Mouse (Mus musculus) T-helper 17 cell (primary cell): ENCODE measurements around the gene Ybx1.
"Not testable (repeated sequence)": the region's sequence is repeated elsewhere in the genome, so short reads cannot be mapped to it uniquely, and the experiment has no call there.

Experiments
- in situ Hi-C, 2 experiments: fragments of 300-600 bp; cut with MboI, MseI; formaldehyde crosslinking; loops; 1 replicate in 1 of 2; 2 replicates in 1 of 2; pipeline ENCODE4 v1.15.1; 2025; ENCODE audit warnings: high pct_unique_total_duplicates in 2 of 2

The Ybx1 gene

DNA sequence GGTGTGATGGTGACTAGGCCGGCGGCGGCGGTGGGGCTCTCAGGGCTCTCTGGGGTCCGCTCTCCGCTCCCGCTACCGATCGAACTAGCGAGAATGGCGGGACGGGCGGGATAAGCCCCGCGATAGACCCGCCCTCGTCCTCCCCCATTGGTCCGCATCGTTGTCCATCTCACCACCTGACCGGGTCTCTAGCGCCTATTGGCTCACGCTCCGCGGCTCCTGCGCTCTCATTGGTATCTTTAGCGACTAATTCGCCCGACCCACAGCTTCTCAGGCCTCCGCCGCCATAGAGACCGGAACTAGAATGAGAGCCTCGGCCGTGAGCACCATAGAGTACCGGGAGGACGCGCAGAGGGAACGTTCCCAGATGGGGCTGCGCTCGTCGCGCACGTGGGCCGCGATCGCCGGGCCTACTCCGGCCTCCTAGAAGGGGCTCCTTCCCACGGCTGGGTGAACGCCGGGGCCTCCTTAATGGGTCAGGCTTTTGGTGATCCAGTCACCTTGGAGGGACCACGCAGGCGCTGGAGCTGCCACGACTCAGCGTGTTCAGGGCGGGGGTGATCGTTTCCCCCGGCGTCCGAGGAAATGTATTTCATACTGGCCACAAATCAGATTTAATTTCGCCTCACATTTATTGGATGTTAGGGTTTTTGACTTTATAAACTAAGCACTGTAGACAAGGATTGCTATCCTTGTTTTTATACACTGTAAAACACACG lies at the start of gene Ybx1:
TSS of gene Ybx1 (minus strand) at position 190 of the 719 bp plus-strand sequence.
- in situ Hi-C loops: no loop called here

DNA sequence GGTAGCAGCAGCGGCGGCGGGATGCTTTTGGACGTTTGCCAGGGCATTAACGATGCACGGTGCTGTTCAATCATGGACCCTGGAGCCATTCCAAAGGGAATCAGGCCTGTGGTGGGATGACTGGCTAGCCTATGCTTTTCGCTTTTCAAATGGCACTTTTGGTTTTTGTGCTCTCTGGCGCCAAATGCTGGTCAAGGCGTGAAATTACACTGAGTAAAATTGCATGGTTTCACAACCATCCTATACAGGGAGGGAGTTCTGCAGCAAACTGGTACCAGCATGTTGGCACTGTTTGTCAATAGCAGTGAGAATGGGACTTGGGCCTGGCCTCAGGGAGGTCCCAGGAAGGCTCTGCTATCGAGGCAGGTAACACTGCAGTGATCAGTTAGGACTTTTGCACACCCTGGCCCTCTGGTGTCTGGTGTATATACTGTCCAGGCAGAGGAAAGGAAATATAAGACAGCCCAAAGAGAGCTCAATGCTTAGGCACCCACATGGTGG lies 44.5 kb upstream of the Ybx1 start:
- in situ Hi-C loops: no loop called here

DNA sequence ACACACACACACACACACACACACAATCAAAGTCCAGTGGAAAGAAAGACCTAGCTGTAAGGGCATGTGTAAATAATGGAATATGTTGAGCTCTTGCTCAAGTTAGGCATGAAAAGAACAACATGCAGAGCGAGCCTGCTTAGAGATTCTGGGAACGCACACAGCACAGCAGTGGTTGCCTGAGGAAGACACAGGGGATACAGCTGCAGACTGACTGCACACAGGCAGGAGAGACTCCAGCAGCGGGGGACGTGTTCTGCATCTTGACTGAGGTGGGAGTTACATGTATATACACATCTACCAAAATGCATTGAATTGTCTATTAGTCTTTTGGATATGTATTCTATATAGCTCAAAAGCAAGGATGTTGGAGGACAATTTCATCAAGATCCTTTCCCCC lies 44.0 kb upstream of the Ybx1 start:
- in situ Hi-C loops: no loop called here

DNA sequence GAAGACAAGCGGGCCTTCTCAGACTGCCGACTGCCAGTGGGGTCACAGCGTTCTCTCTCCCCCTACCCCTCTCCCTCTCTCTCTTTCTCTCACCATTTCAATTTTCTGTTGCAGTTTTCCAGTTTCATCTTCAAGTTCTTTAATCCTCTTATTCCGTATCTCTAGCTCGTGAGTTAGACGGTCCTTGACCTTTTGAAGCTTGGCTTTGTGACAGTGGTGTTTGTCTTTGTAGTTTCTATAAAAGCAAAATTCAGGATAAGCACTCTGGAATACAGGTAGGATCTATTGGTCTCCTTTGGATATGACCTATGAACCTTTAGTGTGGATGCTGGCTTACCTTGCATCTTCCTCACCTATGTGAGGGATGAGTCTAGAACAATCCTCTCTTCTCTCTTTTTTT lies 39.1 kb upstream of the Ybx1 start:
- in situ Hi-C loops: no loop called here

DNA sequence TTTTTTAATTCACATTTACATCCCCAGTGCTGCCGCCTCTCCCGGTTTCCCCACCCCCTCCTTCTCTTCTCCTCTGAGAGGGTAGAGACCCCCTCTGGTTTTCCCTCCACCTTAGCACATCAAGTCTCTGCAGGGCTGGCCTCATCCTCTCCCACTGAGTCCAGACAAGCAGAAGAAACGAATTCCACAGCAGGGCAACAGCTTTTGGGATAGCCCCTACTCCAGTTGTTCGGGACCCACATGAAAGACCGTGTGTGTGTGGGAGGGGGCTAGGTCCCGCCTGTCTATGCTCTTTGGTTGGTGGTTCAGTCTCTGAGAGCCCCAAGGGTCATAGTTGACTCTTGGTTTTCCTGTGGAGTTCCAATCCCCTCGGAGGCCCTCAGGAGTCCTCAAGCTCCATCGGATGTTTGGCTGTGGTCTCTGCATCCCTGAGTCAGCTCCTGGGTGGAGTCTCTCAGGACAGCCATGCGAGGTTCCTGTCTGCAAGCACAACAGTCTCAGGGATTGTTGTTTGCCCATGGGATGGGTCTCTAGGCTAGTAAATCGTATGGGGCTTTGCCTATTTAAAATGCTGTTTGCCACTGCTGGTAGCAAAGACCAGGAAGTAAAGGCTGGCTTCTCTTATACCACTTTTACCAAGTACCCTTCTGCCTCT lies 26.6 kb upstream of the Ybx1 start:
- in situ Hi-C loops: no loop called here

DNA sequence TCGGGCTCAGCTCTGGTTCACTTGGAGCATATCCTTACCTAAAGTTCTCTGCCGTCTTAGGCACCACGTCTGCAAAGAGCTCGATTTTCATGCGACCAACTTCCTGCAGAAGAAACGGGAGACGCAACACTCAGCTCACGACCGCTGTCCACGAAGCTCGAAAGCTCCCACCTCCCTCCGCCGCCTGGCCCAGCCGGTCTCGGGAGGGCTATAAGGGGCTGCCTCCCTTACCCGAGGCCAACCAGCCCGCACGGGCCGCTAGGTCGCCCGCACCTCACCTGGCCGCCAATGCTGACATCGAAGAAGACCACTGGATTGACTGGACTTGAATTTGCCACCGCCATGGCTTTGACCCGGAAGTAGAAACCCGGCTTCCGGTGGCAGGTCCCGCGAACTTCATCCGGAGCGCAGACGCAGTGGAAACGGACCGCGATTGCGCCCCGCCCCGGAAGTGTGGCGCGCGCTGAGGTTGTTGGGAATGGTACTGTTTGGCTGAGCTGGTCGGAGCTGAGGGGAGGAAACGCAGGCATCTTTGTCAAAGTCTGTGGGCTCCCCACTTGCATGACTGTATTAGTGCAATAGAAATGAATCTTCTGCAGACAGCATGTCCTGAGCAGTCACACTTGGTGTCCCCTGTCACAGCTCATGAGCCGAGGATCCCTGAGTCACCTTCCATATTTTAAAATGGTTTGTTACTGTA lies 25.9 kb upstream of the Ybx1 start, which contains the start of gene Ppih:
TSS of gene Ppih (minus strand) at position 416 of the 700 bp plus-strand sequence.
- in situ Hi-C loops: no loop called here

DNA sequence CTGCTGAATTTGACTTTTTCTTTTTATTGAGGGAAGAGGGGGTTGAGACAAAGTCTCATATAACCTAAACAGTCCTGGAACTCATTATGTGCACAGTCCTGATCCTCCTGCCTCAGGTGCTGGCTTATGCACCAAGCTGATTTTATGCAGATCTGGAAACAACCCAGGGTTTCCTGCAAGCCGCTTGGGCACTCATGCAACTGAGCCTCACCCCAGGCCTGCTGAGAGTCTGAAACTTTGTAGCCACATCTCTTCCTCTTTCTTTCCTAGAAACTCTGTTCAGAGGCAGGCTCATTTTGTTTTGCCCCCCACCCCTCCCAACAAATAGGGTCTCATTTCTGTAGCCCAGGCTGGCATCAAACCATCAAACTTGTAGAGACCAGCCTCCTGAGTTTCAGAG lies 19.4 kb upstream of the Ybx1 start:
- in situ Hi-C loops: loop anchor here in 1 of 2 experiments (5.0 kb wide), 1 partner anchor 691 kb away; the partner anchor contains the start of genes Cfap57 and Ebna1bp2

DNA sequence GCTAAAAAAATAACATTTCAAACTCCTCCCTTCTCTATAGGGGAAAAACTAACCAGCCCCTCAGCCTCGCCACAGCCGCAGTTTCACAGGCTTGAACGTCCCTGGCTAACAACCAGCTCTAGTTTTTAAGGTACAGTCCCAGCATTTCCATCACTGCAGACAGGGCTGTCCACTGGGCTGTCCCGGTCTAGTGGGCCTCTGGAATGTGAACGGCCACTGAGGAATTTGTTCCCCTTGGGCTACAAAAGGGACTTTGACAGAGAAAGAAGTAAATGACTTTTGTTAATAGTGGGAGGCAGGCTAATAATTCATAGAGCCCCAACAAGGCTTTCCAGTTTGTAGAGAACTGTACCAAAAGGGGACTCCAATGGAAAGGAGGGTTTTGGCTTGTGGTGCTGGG lies 11.0 kb upstream of the Ybx1 start:
- in situ Hi-C loops: loop anchor here in 1 of 2 experiments (10.0 kb wide), 1 partner anchor 191 kb away; no protein-coding TSS in a partner anchor

DNA sequence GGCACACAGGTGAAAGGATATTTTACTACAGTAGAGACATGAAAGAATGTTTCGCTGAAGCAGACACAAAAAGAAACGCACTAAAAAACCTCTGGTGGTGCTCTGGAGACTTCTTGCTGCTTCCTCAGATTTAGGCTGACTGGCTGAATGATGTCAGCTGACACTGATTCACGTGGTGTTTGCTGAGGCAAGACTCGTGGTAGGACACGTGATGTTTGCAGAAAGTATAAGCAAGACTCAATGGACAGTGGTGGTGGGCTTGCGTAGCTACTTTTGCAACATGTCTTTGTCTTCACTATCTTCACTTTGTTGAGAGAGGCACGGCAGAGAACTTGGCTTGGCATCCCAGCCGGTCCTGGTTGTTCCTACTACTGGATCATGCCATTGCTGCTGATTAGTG lies 8.9 kb upstream of the Ybx1 start:
- in situ Hi-C loops: loop anchor here in 1 of 2 experiments (10.0 kb wide), 1 partner anchor 188 kb away; no protein-coding TSS in a partner anchor

DNA sequence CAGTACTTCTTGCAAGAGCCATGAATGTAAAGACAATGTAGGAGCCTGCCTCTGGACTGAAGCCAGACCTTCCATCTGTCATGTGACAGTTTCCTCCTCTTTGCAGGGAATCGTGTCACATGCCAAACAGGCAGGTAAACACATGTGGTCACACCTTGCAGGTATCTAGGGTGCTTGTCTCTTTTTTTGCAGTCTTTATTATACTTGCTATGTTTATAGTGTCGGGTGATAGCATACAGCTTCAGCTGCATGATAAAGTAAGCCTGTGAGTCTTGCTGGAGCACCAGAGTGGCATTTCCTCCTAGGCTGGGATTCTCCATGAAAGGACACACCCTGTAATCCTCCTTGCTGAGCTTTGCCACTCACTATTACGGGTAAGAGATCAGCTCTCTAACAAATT lies 7.4 kb upstream of the Ybx1 start:
- in situ Hi-C loops: loop anchor here in 1 of 2 experiments (10.0 kb wide), 1 partner anchor 187 kb away; no protein-coding TSS in a partner anchor

DNA sequence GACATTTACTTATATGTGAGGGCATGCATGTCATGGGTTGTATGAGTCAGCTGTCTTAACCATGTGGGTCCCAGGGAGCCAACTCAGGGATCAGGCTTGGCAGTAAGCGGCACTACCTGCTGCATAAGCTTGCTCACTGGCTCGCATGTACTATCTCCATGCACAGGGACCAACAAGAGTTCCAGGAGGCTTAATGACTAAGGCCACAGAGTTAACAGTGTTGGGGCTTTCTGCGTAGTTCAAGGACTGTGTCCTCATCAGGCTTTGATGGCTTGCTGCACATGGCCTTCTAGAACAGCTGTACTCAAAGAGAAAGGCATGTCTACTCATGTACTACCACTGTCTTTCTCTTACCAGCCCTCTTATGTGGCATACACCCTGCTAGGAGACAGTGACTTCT lies 6.4 kb upstream of the Ybx1 start:
- in situ Hi-C loops: loop anchor here in 1 of 2 experiments (10.0 kb wide), 1 partner anchor 186 kb away; no protein-coding TSS in a partner anchor

DNA sequence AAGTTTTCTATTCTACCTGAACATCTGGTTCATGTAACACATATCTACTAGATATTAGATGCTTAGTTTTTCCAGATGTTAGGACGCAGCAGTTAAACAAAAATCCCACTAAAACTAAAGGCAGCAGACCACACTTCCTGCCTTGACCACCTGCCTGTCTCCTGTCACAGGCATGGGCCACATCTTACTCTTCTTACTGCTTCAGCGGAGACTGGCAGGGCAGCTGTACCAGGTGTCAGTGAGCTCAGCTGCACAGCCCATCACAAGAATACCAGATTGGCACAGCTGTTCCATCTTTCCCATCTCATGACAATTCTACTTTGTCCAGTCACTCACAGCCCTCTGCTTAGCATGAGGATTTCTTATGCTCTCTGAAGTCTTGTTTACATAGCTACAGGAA lies 3.0 kb upstream of the Ybx1 start:
- in situ Hi-C loops: no loop called here

DNA sequence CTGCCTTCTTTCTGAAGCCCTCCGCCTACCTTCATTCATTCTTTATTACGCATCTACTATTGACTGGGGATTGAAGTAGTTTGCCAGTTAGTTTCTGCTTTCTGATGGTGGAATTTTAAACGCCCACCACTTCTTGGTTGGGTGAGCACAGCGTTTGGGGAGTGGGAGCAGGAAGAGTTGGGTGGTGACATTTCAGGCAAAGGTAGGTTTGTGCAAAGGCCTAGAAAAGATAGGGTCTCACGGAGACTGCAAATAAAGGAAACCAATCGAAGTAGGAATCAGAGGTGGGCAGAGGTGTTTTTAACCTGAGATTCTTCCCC lies 690 bp upstream of the Ybx1 start:
- in situ Hi-C loops: no loop called here

DNA sequence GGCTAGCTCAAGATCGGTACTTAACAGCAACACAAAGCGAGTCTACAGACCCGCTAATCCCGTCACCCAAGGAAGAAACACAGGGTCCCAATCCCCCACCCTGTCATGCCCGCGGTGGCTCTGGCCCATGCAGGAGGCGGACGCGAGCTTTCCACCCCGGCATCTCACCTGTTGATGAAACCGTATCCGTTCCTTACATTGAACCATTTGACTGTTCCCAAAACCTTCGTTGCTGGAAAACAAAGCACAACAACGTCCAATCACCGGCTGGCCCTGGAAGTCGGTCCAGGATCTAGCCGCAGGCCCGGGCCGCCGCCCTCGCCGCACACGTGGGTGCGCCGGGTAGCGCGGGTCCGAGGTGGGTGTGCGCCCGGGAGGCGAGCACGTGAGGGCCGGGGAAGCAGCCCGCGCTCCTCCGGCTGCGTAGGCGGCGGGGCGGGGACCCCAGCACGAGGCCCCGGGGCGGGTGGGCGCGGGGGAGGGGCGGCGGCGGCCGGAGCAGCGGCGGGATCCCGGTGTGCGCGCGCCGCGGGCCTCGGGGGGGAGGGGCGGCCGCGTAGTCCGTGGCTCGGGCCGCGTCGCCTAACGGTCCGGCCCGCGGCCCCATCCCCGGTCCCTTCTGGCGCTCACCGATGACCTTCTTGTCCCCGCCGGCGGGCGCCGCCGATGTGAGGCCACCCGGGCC lies 688 bp downstream of the Ybx1 start:
- in situ Hi-C loops: no loop called here

DNA sequence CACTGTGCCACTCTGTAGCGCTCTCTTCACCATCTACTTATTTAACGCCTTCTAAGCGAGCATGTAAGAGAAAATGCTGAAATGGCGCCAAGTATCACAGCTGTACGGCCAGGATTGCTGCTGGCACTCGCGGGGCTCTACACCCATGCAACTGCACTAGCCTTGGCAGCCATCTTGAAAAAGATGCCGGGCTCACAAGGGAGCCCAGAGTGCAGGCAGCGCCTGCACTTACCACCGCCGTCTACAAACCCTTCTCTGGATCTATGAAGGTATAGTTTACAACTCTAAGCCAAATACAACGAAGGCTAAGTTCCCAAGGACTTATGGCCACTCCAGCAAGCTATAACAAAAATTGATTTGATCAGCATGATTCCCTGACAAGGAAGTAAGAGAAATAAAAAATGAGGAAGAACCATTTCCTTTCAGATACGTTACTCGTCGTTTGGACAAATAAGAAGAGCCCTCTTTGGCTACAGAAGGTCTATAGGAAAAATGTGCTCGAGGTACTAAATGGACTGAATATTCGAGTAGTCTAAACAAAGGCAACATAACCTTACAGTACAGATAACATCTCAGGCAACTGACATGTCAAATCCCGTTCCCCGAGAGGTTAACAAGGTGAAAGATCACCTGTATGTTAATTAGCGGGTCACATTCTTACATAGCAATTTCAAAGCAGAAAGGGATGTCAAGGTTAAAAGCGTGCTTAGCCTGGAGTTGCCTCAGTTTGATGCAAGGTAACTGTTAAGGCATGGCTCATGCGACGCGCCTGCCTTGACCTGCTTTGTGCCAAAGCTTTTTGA lies 1.4 kb downstream of the Ybx1 start:
- in situ Hi-C loops: no loop called here

DNA sequence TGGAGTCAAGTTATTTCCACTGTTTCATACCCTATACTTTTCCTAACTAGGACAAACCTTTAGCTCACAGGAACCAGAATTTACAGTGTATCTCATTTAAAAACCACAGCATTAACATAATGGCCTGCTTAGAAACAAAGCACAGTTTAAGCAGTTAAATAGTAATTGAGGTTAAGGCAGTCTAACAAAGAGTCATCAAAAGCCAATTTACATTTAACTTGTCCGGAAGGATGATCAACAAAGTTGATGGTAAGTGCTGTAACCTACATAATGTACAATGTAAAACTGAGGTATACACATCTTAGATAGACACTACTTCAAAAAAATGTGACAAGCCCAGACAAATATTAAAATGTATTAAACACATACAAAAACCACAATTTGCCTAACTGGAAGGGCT lies 2.5 kb downstream of the Ybx1 start:
- in situ Hi-C loops: no loop called here

DNA sequence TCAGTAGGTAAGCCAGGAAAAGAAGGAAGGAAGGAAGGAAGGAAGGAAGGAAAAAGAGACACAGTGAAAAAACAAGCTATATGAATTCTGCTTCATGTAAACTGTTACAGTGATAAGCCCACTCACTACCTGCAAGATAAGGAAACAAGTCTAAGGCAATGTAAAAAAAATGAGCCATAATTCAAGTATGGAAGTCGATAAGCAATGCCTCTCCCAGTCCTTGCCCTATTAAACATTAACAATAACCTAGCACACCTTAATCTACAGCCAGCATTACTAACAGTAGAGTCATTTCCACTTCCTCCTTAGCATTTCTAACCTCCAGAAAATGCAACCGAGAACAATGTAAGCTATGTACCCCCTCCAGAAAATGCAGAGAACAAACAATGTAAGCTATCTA lies 9.1 kb downstream of the Ybx1 start:
- in situ Hi-C loops: no loop called here

DNA sequence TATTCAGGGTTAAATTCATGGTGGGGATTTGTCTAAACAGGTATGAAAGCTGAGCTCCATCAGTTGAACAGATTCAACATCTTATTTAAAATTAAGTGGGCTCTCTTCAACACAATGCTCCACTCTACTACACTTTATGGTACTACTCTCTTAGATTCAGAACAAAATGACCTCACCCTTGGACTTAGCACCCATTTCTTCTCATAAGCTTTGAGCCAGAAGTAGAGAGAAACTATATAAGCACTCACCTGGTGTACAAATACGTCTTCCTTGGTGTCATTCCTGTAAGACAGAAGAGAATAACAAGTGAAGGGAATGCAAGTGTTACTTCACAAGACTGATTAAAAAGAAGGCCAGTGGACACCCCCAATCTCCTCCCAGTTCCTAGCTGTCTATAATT lies 9.5 kb downstream of the Ybx1 start:
- in situ Hi-C loops: no loop called here

DNA sequence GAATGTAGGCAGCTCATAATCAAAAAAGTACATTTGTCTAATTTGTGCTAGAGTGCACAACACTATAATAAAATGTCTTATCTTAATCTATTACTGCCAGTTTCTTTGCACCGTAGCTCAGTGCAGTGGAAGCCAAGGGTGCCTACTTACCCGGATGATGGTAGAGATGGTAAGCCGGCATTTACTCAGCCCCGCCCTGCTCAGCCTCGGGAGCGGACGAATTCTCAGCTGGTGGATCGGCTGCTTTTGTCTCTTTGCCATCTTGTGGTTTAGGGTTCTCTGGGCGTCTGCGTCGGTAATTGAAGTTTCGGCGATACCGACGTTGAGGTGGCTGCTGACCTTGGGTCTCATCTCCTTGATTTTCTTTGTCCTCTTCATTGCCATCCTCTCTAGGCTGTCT lies 15.6 kb downstream of the Ybx1 start:
- in situ Hi-C loops: not testable (repeated sequence)

DNA sequence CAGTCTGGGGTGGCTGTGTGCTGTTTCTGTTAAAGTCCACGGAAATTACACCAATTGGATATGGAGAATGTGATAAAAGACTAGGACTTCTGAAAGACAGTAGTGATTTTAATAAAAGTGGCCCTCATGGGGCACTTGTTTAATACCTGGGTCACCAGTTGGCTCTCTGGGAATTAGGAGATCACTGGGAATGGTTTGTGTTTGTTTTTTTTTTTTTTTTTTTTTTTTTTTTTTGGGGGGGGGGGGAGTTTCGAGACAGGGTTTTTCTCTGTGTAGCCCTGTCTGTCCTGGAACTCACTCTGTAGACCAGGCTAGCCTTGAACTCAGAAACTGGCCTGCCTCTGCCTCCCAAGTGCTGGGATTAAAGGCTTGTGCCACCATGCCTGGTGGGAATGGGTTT lies 18.7 kb downstream of the Ybx1 start:
- in situ Hi-C loops: no loop called here

DNA sequence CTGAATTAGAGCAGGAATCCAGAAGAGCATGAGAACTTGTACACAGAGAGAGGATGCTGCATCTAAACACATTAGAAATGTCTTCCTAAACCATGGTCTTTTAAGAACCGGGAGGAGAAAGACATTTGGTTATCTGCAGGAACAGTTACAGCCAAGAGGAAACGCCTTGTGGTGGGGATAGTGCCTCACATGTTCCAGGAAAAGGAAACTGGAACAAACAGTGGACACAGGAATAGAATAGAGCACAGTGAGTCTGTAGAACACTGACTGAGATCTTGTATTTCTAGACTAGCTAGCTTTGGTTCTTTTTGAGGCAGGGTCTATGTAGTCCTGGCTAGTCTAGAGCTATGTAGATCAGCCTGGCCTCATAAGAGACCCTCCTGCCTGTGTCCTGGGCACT lies 19.2 kb downstream of the Ybx1 start:
- in situ Hi-C loops: no loop called here
